Mouse (Mus musculus) testis, adult 2 months (tissue): ENCODE results near the gene Tbc1d24.

Experiments
- CTCF ChIP-seq: fragments of 200-500 bp; IDR thresholded peaks from 2 replicates; pipeline ENCODE4 v1.5.1; 2012; ENCODE audit warnings: low read depth, mild to moderate bottlenecking, inconsistent platforms, low read length, moderate library complexity; ENCODE audit not compliant: control insufficient read depth, insufficient read depth, insufficient replicate concordance
- POLR2A ChIP-seq: fragments of 200-500 bp; IDR thresholded peaks from 2 replicates; pipeline ENCODE4 v1.6.1; 2012; ENCODE audit warnings: low read depth, mild to moderate bottlenecking, inconsistent platforms, low read length, moderate library complexity; ENCODE audit not compliant: control insufficient read depth

DNA sequence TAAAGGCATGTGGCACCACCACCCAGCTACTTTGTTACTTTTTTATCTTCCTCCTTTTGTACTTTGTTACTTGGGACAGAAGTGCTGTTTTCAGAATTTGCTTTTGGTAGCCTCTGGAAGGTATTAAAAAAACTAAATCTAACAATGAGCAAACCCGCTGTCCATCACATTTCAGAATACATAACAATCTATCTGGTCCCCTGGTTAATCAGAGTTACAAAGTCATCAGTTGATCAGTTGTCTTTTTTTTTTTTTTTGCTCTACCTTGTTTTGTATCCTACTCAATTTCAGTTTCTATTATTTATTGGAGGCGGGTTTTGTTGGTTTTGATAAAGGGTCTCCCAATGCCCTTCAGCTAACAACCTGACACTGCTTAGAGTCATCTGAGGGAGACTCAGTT lies 47.0 kb upstream of the Tbc1d24 start:
- TF ChIP-seq CTCF (no peak), POLR2A (no peak)
